Mouse (Mus musculus): ENCODE measurements at regions not wholly inside any gene's neighbourhood (a gene's known extent, or its start where the extent isn't known, plus 50 kb on each side); places are given as distances from the start of the nearest gene placed in this dataset.

GRCm38 (mm10) chr2:30677498-30677897, 82.7 kb downstream of the Cstad start:
- Histone ChIP-seq H3K4me3 (peak overlapping the region; percentile 56), H3K27ac (replicated peaks) (peak overlapping the region; percentile 87), H3K9me3 (no peaks in the 10 kb centered on the region), H3K4me1 (peaks cover 43% of the 10 kb centered on the region), H3K27me3 (replicated peaks; ENCODE audit: low read depth, poor library complexity, severe bottlenecking) (peaks cover 26% of the 10 kb centered on the region), H3K36me3 (replicated peaks) (0 out of 2 replicates have a peak, but pooled peaks cover 3% of the 10 kb centered on the region)
- 7% methylated on average over 5 of the region's 5 CpGs for WGBS
- DNase-seq (ENCODE audit: low spot score) = no peak

DNA sequence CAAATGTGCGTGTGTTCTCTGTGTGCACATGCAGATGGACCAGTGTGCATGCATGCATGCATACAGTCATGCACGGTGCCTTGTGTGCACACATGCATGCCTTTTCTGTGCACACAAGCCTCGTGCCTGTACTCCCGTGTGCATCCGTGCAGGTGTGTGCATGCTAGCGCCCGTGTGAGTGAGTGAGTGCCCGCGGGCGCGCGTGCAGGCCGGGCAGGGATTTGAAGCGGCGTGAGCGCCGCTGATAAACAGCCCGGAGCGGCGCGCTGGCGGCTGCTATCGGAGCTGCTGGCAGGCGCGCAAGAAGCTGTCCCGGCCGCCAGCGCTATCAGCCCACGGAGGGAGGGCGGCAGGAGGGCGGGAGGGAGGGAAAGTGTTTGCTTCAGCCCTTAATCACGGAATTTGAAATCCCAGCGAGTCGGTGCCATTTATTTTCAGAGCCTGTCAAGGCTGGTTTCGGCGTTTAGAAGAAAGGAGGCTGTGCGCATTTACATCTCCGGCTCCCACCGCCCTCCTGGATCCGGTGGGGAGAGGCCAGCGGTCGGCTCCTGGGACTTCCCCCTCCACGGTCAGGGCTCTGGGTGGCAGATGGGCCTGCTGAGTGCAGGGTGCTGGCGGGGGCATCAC, 82.1 kb downstream of the Cstad start:
- peaks cover 38% of the 10 kb centered on the region for H3K4me1 ChIP-seq
- WGBS = under 1% methylated on average over 44 of the region's 44 CpGs
- DNase-seq (ENCODE audit: low spot score) = peak; percentile 79

GRCm38 (mm10) chr2:30676450-30676832, 81.6 kb downstream of the Cstad start:
- WGBS = 8% methylated on average over 7 of the region's 7 CpGs
- Histone ChIP-seq H3K27me3 (replicated peaks; ENCODE audit: low read depth, poor library complexity, severe bottlenecking) (peaks cover 28% of the 10 kb centered on the region), H3K36me3 (replicated peaks) (0 out of 2 replicates have a peak, but pooled peaks cover 3% of the 10 kb centered on the region), H3K4me3 (peak overlapping the region; percentile 56), H3K9me3 (no peaks in the 10 kb centered on the region), H3K4me1 (peaks cover 36% of the 10 kb centered on the region), H3K27ac (replicated peaks) (peak overlapping the region; percentile 87)
- DNase-seq (ENCODE audit: low spot score) = no peak

More for the DNA sequence above, 82.1 kb downstream of the Cstad start:
- Histone ChIP-seq H3K27me3 (replicated peaks; ENCODE audit: low read depth, poor library complexity, severe bottlenecking) (peaks cover 26% of the 10 kb centered on the region), H3K36me3 (replicated peaks) (0 out of 2 replicates have a peak, but pooled peaks cover 3% of the 10 kb centered on the region), H3K27ac (replicated peaks) (peak overlapping the region; percentile 87), H3K9me3 (no peaks in the 10 kb centered on the region), H3K4me3 (peak overlapping the region; percentile 56)

GRCm38 (mm10) chr2:30675839-30676238, 81.0 kb downstream of the Cstad start:
- 88% methylated on average over 2 of the region's 2 CpGs for WGBS
- H3K27ac ChIP-seq (replicated peaks) = peak overlapping the region; percentile 87

DNA sequence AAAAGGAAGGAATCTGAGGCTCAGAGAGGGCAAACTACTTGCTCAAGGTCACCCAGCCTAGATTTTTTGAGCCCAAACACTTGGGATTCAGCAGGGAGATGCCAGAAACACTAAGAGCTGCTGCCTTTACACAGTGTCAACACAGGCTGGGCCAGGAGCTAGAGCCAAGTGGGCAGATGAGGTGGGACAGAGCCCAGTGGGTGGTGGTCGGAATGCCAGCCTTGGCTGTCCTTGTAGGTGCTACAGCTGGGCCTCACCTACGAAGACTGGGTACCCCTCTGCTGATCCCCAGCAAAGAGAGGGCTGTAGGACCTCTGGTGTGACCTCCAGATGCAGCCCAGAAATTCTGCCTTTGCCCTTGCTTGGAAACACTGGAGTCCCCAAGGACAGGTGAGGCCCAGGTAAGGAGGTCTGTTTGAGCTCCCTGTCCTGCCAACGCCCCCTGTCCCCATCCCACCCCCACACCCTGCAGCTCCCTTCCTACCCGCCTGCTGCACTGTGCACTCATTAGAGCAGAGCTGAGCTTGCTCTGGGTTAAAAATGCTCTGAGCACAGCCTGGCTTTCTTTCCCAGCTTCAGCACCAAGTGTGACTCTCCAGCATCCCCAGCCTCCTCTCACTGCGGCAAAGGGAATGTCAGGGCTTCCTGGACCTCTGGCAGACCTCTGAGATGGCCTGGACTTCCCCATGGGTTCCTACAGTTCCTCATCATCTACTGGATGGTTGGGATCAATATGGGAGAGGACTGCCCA, 76.2 kb downstream of the Cstad start:
- 74% methylated on average over 5 of the region's 5 CpGs for WGBS
- H3K9me3 ChIP-seq = no peaks in the 10 kb centered on the region
- H3K27me3 ChIP-seq (replicated peaks; ENCODE audit: low read depth, poor library complexity, severe bottlenecking) = peaks cover 11% of the 10 kb centered on the region
- no peaks in the 10 kb centered on the region for H3K36me3 ChIP-seq (replicated peaks)
- H3K27ac ChIP-seq (replicated peaks) = peak overlapping the region; percentile 52
- DNase-seq (ENCODE audit: low spot score) = no peak
- peaks cover 53% of the 10 kb centered on the region for H3K4me1 ChIP-seq
- H3K4me3 ChIP-seq = no peak overlapping the region

More at GRCm38 (mm10) chr2:30675839-30676238, 81.0 kb downstream of the Cstad start:
- Histone ChIP-seq H3K27me3 (replicated peaks; ENCODE audit: low read depth, poor library complexity, severe bottlenecking) (peaks cover 31% of the 10 kb centered on the region), H3K4me3 (no peak overlapping the region), H3K36me3 (replicated peaks) (0 out of 2 replicates have a peak, but pooled peaks cover 3% of the 10 kb centered on the region), H3K9me3 (no peaks in the 10 kb centered on the region), H3K4me1 (peaks cover 36% of the 10 kb centered on the region)
- DNase-seq (ENCODE audit: low spot score) = no peak

- H3K27me3 ChIP-seq (replicated peaks; ENCODE audit: low read depth, poor library complexity, severe bottlenecking) = 0 out of 2 replicates have a peak, but pooled peaks cover 5% of the 10 kb centered on the region
- H3K27ac ChIP-seq (replicated peaks) = peak overlapping the region; percentile 78
- 12% methylated on average over 8 of the region's 8 CpGs for WGBS
- no peak overlapping the region for H3K4me3 ChIP-seq
- H3K4me1 ChIP-seq = peaks cover 65% of the 10 kb centered on the region
- DNase-seq (ENCODE audit: low spot score) = peak; percentile 32
- no peaks in the 10 kb centered on the region for H3K9me3 ChIP-seq
- H3K36me3 ChIP-seq (replicated peaks) = no peaks in the 10 kb centered on the region
Observed at GRCm38 (mm10) chr2:30667468-30667867, 72.6 kb downstream of the Cstad start.

- Histone ChIP-seq H3K4me3 (no peak overlapping the region), H3K27me3 (replicated peaks; ENCODE audit: low read depth, poor library complexity, severe bottlenecking) (no peaks in the 10 kb centered on the region), H3K9me3 (no peaks in the 10 kb centered on the region), H3K27ac (replicated peaks) (peak overlapping the region; percentile 98), H3K36me3 (replicated peaks) (no peaks in the 10 kb centered on the region), H3K4me1 (peaks cover 80% of the 10 kb centered on the region)
- 40% methylated on average over 10 of the region's 10 CpGs for WGBS
- DNase-seq (ENCODE audit: low spot score) = peak; percentile 33
Observed at GRCm38 (mm10) chr2:30661147-30661546, 66.3 kb downstream of the Cstad start.

GRCm38 (mm10) chr2:30660613-30660991, 65.8 kb downstream of the Cstad start:
- peak overlapping the region; percentile 98 for H3K27ac ChIP-seq (replicated peaks)
- no peaks in the 10 kb centered on the region for H3K36me3 ChIP-seq (replicated peaks)
- no peaks in the 10 kb centered on the region for H3K27me3 ChIP-seq (replicated peaks; ENCODE audit: low read depth, poor library complexity, severe bottlenecking)
- DNase-seq (ENCODE audit: low spot score) = peak; percentile 68
- H3K9me3 ChIP-seq = no peaks in the 10 kb centered on the region
- peaks cover 85% of the 10 kb centered on the region for H3K4me1 ChIP-seq
- 10% methylated on average over 10 of the region's 10 CpGs for WGBS
- peak overlapping the region; percentile 37 for H3K4me3 ChIP-seq

- Histone ChIP-seq H3K27ac (replicated peaks) (peak overlapping the region; percentile 98), H3K27me3 (replicated peaks; ENCODE audit: low read depth, poor library complexity, severe bottlenecking) (no peaks in the 10 kb centered on the region), H3K36me3 (replicated peaks) (no peaks in the 10 kb centered on the region), H3K4me3 (peak overlapping the region; percentile 61), H3K9me3 (no peaks in the 10 kb centered on the region), H3K4me1 (peaks cover 81% of the 10 kb centered on the region)
- WGBS = 27% methylated on average over 11 of the region's 11 CpGs
- no peak for DNase-seq (ENCODE audit: low spot score)
Observed at GRCm38 (mm10) chr2:30659836-30660612, 65.2 kb downstream of the Cstad start.

- no peaks in the 10 kb centered on the region for H3K27me3 ChIP-seq (replicated peaks; ENCODE audit: low read depth, poor library complexity, severe bottlenecking)
- WGBS = 2% methylated on average over 16 of the region's 16 CpGs
- H3K36me3 ChIP-seq (replicated peaks) = no peaks in the 10 kb centered on the region
- DNase-seq (ENCODE audit: low spot score) = peak; percentile 83
- no peaks in the 10 kb centered on the region for H3K9me3 ChIP-seq
- peaks cover 84% of the 10 kb centered on the region for H3K4me1 ChIP-seq
- peak overlapping the region; percentile 98 for H3K27ac ChIP-seq (replicated peaks)
- H3K4me3 ChIP-seq = peak overlapping the region; percentile 61
Observed at GRCm38 (mm10) chr2:30658844-30659555, 64.2 kb downstream of the Cstad start.
